Mouse (Mus musculus) midbrain, postnatal 0 days (tissue): ENCODE data around the gene Chka. TPM values are rescaled to one million over a fixed set of nuclear protein-coding genes. Genes with fewer than 3 reads are reported as not detected.

ENCODE experiments used
- ATAC-seq: fragments of 200-750 bp; cut with Nextera tagmentation; 2 replicates; pipeline ENCODE4 v1.8.0; 2017; ENCODE audit warnings: moderate number of reproducible peaks, mild to moderate bottlenecking, moderate TSS enrichment, moderate library complexity; ENCODE audit not compliant: low FRiP score
- DNase-seq: peaks from one replicate; pipeline ENCODE4 v3.0.0-alpha.2; 2015; ENCODE audit warnings: low spot score
- H3K27ac ChIP-seq: fragments of 300-500 bp; sonication (generic); 2 replicates; pipeline ENCODE4 v1.5.1; 2014; ENCODE audit warnings: low read depth, mild to moderate bottlenecking, low read length, mixed read lengths
- H3K27me3 ChIP-seq: fragments of 300-500 bp; sonication (generic); 2 replicates; pipeline ENCODE4 v1.6.1; 2014; ENCODE audit warnings: low read length, control low read depth, mixed read lengths; ENCODE audit not compliant: insufficient read depth
- H3K36me3 ChIP-seq: fragments of 300-500 bp; sonication (generic); 2 replicates; pipeline ENCODE4 v1.6.1; 2014; ENCODE audit warnings: low read length, control low read depth, mixed read lengths; ENCODE audit not compliant: insufficient read depth
- H3K4me1 ChIP-seq: fragments of 300-500 bp; sonication (generic); 2 replicates; pipeline ENCODE4 v1.6.1; 2014; ENCODE audit warnings: mild to moderate bottlenecking, control low read depth, antibody characterized with exemption, low read length, mixed read lengths; ENCODE audit not compliant: insufficient read depth
- H3K4me2 ChIP-seq: fragments of 300-500 bp; sonication (generic); 2 replicates; pipeline ENCODE4 v1.6.1; 2014; ENCODE audit warnings: low read depth, mild to moderate bottlenecking, low read length, mixed read lengths; ENCODE audit not compliant: poor library complexity, severe bottlenecking
- H3K4me3 ChIP-seq: fragments of 300-500 bp; sonication (generic); 2 replicates; pipeline ENCODE4 v1.5.1; 2014; ENCODE audit warnings: low read depth, mild to moderate bottlenecking, low read length, moderate library complexity
- H3K9ac ChIP-seq: fragments of 300-500 bp; sonication (generic); replicated peaks from 2 replicates; pipeline ENCODE4 v1.6.1; 2014; ENCODE audit warnings: mild to moderate bottlenecking, low read length, moderate library complexity, mixed read lengths; ENCODE audit not compliant: poor library complexity, severe bottlenecking
- H3K9me3 ChIP-seq: fragments of 300-500 bp; sonication (generic); 2 replicates; pipeline ENCODE4 v1.6.1; 2016; ENCODE audit warnings: low read length, control low read depth
- CTCF ChIP-seq: IDR thresholded peaks from 2 replicates; pipeline ENCODE4 v1.5.1; 2016; ENCODE audit warnings: antibody characterized with exemption, mild to moderate bottlenecking
- WGBS: fragments of 180-500 bp; shearing (Covaris S2); extraction: QIAGEN DNeasy Blood & Tissue Kit; methylation state at CpG from one replicate; pipeline ENCODE4 v1.1.7; 2014; 5-methylcytosine and 5-hydroxymethylcytosine counted together
- polyA plus RNA-seq: library from polyadenylated mRNA; unstranded; fragments of >200 nt; fragmentation: Nextera tagmentation; extraction: Ambion mirVana; gene quantifications from 2 replicates; pipeline ENCODE4 v1.2.1, GENCODE M21; 2015
- total RNA-seq: library from RNA; depleted of rRNA; stranded (reverse); fragments of >200 nt; gene quantifications from 2 replicates; pipeline ENCODE4 v1.2.3, GENCODE M21; 2014

Chka gene
- total and polyA plus RNA-seq, 2 experiments from 2014 or later: 56.3 to 62.7 TPM

GRCm38 (mm10) chr19:3843629-3844028 lies 7.9 kb upstream of the Chka start:
- ATAC-seq: no peak
- H3K27me3 ChIP-seq: no peaks in the 10 kb centered on the region
- no peak for TF ChIP-seq CTCF
- no peak overlapping the region for H3K9ac ChIP-seq
- no peak overlapping the region for H3K27ac ChIP-seq
- DNase-seq: no peak
- WGBS: 83% methylated on average over 2 of the region's 2 CpGs
- H3K9me3 ChIP-seq: no peaks in the 10 kb centered on the region
- H3K4me1 ChIP-seq: no peaks in the 10 kb centered on the region
- H3K36me3 ChIP-seq: no peaks in the 10 kb centered on the region
- H3K4me3 ChIP-seq: no peak overlapping the region
- no peak overlapping the region for H3K4me2 ChIP-seq

GRCm38 (mm10) chr19:3844836-3845235 lies 6.7 kb upstream of the Chka start:
- ATAC-seq (no peak), DNase-seq (no peak)
- Histone ChIP-seq H3K9ac (no peak overlapping the region), H3K4me2 (no peak overlapping the region), H3K36me3 (no peaks in the 10 kb centered on the region), H3K27me3 (no peaks in the 10 kb centered on the region), H3K27ac (no peak overlapping the region), H3K9me3 (no peaks in the 10 kb centered on the region), H3K4me3 (no peak overlapping the region), H3K4me1 (no peaks in the 10 kb centered on the region)
- no peak for TF ChIP-seq CTCF
- 96% methylated on average over 1 of the region's 1 CpGs for WGBS

- Histone ChIP-seq H3K4me2 (no peak overlapping the region), H3K27ac (no peak overlapping the region), H3K27me3 (no peaks in the 10 kb centered on the region), H3K36me3 (no peaks in the 10 kb centered on the region), H3K9ac (no peak overlapping the region), H3K4me1 (no peaks in the 10 kb centered on the region), H3K9me3 (no peaks in the 10 kb centered on the region), H3K4me3 (no peak overlapping the region)
- no peak for TF ChIP-seq CTCF
- DNase-seq: no peak
- WGBS: 92% methylated on average over 11 of the region's 11 CpGs
- no peak for ATAC-seq
Measured at GRCm38 (mm10) chr19:3845339-3845738, 6.2 kb upstream of the Chka start.

GRCm38 (mm10) chr19:3845803-3846406 lies 5.7 kb upstream of the Chka start:
- TF ChIP-seq CTCF: no peak
- H3K27me3 ChIP-seq: no peaks in the 10 kb centered on the region
- peak; percentile 24 for DNase-seq

GRCm38 (mm10) chr19:3846676-3847604 lies 4.6 kb upstream of the Chka start:
- Histone ChIP-seq H3K9ac (no peak overlapping the region), H3K4me2 (no peak overlapping the region), H3K4me1 (no peaks in the 10 kb centered on the region), H3K9me3 (no peaks in the 10 kb centered on the region), H3K27me3 (no peaks in the 10 kb centered on the region), H3K36me3 (no peaks in the 10 kb centered on the region), H3K4me3 (no peak overlapping the region), H3K27ac (no peak overlapping the region)
- 85% methylated on average over 10 of the region's 10 CpGs for WGBS
- no peak for TF ChIP-seq CTCF
- DNase-seq (no peak), ATAC-seq (no peak)

More at GRCm38 (mm10) chr19:3845803-3846406, 5.7 kb upstream of the Chka start:
- no peak for ATAC-seq
- Histone ChIP-seq H3K9me3 (no peaks in the 10 kb centered on the region), H3K9ac (no peak overlapping the region), H3K36me3 (no peaks in the 10 kb centered on the region), H3K4me1 (no peaks in the 10 kb centered on the region), H3K27ac (no peak overlapping the region), H3K4me3 (no peak overlapping the region), H3K4me2 (no peak overlapping the region)
- WGBS: 71% methylated on average over 1 of the region's 1 CpGs

GRCm38 (mm10) chr19:3847711-3848110 lies 3.9 kb upstream of the Chka start:
- 84% methylated on average over 5 of the region's 5 CpGs for WGBS
- Histone ChIP-seq H3K4me2 (no peak overlapping the region), H3K27me3 (no peaks in the 10 kb centered on the region), H3K36me3 (no peaks in the 10 kb centered on the region), H3K9me3 (no peaks in the 10 kb centered on the region), H3K4me3 (no peak overlapping the region), H3K4me1 (no peaks in the 10 kb centered on the region), H3K27ac (no peak overlapping the region), H3K9ac (no peak overlapping the region)
- DNase-seq (no peak), ATAC-seq (no peak)
- TF ChIP-seq CTCF: no peak
